Mouse (Mus musculus) frontal cortex, postnatal 25 days (tissue): ENCODE measurements around the gene Acads.
"Not testable (repeated sequence)": the region's sequence is repeated elsewhere in the genome, so short reads cannot be mapped to it uniquely, and the experiment has no call there.

Source experiments
- DNase-seq, 2 experiments: peaks; one replicate each; pipeline ENCODE4 v3.0.0; 2022; ENCODE audit warnings: low spot score in 2 of 2

The Acads gene

DNA sequence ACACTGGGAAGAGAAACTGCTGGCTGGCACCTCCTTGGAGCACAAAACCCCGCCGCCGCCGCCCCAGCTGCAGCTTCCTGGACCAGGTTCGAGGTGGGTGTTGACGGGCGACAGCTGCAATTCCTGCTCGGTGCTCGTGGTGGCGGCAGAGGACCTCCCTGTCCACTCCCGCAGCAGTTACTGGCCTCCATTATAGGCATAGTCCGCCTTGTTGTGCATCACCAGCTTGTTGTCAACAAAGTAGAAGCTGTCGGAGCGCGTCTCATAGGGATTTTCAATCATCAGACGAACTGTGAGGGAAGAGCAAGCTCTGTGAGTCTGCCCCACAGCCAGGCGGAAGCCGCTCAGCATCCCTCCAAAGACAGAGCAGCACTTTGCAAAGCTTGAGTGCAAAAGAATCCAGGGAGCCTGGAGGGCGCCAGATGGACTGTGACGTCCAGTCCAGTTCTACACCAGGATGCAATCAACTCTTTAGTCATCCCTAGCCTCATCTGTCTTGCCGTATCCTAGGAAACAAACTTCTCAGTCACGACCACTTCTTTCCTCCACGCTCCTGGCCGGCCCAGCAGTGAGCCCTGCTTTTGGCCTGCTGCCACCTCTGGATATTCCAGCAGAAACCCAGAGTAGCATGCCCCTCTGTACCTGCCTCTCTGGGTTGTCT lies 6.2 kb upstream of the Acads start:
- peak; percentile 83 to 84 for DNase-seq

DNA sequence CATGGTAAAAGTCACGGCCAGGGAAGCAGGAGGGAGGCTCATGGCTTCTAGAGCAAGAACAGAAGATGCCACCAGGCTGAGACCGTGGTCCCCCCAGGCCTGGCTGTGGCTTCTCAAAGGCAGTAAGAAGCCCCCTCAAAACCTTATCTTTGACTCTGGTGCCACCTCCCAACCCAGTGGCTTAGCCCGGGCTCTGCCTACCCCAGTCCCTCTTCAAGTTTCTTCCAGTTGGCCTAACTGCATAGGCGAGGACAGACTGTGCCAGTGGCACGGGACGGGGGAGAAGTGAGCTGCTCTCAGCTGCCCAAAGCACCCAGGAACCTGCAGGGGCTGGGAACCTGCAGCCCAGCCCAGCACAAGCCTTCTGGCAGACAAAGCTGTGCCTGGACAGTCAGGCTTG lies 5.5 kb upstream of the Acads start:
- no peak for DNase-seq

DNA sequence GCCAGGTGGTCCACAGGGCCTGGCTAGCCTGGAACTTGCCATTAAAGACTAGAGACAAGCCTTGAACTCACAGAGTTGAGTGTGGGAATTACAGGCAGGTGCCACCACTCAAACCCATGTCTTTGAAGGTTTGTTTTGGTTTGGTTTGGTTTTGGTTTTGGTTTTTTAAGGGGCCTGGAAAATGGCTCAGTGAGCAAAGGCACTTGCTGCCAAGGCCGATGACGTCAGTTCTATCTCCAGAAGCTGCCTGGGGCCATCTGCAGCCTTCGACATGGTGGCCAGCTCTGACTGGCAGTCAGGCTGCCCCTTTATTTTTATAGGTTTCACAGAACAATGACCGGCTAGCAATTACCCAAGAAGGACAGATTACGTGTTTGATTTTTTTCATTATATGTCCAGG lies 1.8 kb upstream of the Acads start:
- DNase-seq = no peak

DNA sequence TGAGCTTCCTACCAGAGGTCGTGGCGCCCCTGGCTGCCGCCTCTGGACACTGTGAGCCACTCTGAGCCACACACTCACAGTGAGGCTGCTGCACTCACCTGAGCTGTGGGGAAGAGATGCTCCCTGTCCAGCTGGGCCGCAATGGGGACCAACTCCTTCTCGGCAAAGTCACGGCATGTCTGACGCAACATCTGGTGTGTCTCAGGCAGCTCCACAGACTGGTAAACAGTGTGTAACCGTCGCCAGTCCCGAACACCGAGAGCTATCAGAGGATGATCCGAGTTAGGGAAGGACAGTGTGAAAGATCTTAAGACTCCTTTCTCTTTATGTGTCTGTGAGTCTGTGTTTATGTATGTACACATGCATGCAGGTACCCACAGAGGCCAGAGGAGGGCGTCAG lies 1.7 kb downstream of the Acads start:
- DNase-seq = no peak

DNA sequence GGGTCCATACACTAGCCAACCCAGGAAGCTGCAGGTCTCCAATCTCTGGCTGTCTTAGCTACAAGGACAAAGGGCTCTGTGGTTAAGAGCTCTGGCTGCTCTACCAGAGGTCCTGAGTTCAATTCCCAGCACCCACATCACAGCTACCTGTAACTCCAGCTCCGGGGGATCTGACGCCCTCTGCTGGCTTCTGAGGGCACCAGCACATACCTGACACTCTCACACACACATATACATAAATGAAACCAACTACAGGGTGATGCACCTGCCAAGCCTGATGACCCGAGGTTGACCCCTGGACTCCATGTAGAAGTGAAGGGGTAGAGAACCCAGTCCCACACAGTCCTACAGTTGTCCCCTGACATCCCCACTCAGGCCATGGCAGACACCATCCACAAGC lies 2.7 kb downstream of the Acads start:
- no peak for DNase-seq

DNA sequence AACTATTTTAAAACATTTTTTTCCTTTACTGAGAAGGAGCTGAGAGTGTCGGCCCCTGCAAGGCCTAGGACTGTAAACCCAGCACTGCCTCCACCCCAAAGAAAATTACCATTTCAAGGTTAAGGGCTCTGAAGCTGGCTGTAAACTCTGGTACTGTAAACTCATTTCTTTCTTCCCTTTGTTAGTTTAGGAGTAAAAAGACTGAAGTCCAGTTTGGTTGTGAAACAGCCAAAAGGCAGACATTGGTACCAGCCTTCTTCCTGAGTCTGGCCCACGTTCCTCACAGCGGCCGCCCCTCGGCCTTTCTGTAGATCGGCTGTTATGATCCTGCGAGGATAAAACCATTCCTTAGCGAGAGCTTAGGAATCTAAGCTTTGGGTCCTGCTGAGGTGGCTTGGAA lies 4.6 kb downstream of the Acads start:
- no peak for DNase-seq

DNA sequence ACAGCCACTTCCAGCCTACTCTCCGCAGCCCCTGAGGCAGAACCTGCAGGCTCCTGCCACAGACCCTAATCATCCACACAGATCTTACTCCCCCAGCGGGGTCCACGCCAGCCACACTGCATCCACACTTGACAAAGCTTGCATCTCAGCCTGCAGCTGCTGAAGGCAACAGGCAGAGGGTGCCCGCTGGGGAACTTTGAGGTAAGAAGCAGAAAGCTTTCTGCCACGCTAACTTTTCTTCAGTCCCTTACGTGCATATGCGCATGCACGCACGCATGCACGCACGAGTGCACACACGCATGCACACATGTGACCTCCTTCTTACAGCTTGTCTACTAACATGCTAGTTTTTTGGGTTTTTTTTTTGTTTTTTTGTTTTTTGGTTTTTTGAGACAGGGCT lies 5.9 kb downstream of the Acads start:
- DNase-seq = no peak

DNA sequence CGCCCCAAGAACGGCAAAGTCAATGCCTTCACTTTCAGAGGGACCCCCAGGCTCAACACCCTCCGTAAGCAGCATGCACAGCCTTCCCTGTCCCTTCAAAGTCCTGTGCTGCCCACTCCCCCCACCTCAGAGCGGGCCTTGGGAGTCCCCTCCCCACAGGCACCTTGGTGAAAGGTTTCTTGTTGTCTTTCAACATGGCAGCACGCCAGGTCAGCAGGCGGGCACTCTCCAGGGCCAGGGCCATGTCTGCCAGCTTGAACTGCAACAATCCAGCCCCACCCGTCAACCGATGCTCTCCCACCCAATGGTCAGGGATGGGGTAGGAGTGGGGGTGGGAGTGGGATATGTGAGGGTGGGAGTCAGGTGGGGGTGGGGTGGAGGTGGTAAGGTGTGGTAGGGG lies 8.0 kb downstream of the Acads start:
- DNase-seq = no peak

DNA sequence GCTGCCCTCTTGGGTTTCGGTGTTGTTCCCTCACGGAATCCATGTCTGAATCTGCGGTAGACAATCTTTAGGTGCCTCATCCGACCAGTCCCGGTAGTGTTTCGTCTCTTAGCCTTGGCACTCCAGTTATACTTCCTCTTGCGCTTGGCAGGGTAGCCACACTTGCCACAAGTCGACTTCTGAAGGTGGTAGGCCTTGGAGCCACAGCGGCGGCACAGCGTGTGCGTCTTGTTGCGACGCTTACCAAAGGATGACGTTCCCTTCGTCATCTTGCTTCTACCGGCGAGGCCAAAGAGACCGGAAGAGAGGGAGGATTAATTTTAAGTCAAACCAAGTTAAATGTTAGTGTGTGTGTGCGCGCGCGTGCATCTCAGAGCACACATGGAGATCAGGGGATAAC lies 15.9 kb downstream of the Acads start:
- not testable (repeated sequence) for DNase-seq

DNA sequence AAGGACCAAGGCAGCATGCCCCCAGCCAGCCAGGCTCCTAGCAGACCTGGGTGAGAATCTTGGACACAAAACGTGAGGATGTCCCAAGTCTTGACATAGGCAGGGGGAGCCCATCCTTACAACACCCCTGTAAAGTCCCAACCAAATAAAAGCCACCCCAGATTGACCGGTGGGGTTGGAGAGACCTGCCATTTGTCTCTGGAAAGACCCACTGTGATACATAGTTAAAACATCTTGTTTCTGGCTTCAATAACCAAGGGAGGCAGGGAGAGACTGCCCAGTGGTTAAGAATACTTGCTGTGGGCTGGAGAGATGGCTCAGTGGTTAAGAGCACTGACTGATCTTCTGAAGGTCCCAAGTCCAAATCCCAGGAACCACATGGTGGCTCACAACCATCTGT lies 16.9 kb downstream of the Acads start:
- no peak for DNase-seq

DNA sequence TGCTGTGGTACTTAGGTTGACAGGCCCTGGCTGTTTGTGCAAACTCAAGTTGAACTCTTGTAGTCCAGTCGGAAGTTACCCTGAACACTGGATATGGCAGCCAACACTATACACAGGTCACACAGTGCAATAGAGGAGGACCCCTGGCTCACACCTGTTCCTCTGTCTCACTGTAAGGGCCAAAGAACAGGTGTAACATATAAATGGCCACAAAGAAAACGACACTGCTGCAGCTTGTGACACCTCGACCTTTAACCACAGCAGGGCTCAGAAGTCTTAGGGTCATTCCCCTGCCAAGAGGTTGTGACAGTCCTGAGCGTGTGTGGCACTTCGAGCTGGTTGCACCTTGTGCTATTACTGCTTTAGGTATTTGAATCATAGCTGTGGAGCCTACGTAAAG lies 18.7 kb downstream of the Acads start:
- no peak for DNase-seq

DNA sequence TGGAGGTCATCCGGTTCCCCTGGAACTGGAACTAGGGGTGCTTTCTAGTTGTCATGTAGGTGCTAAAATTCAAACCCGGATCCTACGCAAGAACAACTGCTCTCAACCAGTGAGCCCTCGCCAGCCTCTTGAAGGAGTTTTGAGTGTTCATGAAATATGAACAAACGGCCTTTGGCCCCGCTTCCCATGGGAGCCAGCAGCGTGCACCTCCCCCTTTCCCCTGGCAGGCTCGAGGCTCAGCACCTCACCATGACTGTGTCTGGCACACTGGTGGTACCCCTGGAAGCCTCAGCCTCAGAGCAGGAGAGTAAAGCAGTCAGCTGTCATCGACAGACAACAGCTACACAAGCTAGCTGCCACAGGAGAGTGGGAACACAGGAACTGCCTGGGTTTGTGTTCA lies 19.2 kb downstream of the Acads start:
- DNase-seq = no peak

DNA sequence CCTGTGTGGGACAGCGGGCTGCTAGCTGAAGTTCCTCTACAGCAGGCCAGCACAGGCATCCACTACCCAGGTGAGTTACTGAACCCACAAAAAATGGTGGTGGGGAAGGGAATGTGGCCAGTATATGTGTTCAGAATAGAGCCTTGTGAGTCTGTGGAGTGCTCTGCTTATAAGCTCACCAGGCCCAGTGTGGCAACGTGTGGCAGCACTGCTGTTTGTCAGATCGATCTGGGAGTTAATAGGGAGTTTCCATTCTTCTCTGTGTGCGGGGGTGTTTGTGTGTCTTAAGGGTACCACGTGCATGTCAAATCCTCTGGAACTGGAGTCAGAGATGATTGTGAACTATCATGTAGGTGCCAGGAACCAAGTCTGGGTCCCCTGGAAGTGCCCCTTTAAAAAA lies 19.6 kb downstream of the Acads start:
- DNase-seq = no peak

DNA sequence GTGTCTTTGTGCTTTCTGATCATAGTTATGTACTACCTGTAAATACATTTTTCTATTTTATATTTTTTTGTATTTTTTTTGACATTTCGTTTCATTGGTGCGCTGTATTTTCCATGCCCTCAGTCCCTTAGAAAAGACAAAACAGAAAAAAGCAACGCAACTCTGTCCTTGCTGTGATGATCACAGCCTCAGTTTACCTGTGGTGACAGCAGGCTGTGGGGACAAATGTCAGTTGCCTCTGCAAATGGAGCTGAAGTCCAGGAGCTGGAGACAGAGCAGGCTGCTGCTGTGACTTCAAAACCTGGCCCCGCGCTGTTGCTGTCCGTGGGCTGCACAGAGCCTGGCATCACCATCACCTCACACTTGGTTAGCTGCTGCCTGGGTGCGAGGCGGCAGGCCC lies 21.0 kb downstream of the Acads start, which contains the start of gene Gm10401:
Gene Gm10401, minus strand, starts transcription at position 101 of the 400 bp plus-strand sequence.
- no peak for DNase-seq

DNA sequence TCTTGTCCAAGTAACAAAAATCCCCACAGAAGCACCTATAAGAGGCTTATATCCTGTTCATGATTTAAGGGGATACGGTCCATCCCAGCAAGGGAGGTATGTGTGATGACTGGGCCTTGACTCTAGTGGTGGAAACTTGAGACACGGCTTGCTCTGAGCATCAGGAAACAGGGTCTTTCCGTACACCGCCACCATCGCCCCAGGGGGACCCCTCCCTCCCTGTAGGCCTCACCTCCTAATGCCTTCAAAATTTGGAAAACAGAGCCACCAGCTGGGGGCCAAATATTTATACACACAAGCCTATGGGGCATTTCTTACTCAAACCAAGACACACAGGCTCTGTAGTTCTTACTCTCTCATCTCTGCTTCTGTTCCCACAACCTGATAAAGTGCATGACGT lies 27.4 kb downstream of the Acads start:
- no peak for DNase-seq

DNA sequence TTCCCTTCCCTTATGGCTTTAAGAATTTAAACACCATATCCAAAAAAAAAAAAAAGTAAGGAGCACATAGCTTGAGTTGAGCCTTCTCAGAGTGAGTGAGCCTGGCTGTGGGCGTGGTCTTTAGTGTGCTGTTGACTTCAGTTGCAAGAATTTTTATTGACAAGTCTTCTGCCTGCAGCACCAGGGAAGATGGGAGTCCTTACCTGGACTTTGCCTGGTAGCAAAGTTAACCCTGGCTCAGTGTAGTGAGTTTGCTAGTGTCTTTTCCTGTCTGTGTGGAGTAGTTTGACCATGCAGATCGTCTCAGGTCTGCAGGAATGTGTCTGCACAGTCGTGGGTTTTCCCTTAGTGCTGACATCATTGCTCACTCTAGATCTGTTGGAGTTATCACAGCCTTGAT lies 28.1 kb downstream of the Acads start:
- DNase-seq = no peak

DNA sequence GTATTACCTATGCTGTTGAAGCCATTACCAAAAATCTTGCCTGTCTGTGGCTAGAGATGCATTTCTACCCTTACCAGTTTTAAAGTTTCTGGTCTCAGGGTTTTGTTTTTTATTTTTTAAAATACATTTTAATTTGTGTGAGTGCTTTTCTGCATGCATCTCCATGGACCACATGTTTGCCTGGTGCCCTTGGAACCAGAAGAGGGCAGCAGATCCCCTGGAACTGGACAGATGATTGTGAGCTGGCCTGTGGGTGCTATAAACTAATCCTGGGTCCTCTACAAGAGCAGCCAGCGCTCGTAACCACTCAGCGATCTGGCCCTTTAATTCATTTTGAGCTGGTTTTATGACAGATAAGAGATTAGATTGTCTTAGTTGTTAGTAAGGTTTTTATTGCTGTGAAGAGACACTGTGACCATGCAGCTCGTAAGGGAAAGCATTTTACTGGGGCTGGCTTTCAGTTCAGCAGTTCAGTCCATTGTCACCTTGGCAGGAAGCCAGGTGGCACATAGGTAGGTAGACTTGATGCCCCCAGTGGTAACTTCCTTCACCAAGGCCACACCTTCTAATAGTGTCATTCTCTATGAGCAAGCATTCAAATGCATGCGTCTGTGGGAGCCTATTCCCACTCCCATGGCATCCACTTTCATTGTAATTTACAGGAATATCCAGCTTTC lies 29.4 kb downstream of the Acads start:
- no peak for DNase-seq

DNA sequence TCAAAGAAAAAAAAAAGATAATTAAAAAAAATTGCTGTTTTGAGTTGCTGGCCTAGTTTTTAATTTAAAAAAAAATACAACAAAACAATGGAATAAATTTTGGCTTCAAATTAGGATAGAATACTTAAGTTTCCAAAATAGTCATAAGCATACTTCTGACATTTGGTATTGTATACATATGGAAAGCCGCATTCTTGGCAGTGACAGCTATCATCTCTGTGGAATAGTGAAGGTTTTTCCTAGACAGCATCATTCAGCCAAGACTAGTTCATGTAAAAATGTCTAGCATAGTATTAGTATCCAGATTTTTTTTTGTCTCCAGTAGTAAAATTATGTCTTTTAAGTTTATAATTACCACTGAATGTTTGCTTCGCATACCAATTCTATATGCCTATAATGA lies 33.5 kb downstream of the Acads start:
- no peak for DNase-seq

DNA sequence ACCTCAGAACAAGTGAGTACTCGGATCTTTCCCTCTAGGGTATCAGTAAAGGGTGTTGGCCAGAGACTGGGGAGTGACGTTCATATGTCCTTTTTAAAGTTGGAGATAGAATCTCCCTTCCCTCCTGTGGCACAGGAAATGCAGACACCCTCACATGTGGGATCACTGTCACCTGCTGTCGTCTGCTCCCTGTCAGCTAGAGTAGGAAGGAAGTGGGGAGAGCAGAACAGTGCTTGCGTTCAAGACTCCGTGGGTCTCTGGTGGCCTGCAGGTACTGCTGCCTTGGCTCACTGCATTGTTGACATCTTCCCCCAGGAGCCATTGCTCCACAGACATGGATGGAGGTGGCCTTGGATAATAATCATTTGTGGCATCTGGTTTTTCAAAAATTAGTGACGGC lies 35.7 kb downstream of the Acads start:
- no peak for DNase-seq

DNA sequence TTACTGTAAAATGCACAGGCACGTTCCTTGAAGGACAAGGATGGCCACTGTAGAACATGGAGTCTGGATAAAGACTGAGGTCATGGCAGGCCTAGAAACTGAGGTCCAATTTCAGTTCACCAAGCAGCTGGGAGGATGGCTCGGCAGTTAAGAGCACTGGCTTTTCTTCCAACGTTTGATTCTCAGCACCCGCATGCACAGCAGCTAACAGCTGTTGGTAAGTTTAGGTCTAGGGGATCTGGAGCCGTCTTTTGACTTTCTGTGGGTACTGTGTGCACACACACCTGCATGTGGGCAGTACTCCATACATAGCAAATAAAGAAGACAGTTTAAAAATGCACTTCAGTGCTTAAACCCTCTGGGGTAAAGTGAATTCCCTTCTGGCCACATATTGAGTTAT lies 37.5 kb downstream of the Acads start:
- DNase-seq = no peak

DNA sequence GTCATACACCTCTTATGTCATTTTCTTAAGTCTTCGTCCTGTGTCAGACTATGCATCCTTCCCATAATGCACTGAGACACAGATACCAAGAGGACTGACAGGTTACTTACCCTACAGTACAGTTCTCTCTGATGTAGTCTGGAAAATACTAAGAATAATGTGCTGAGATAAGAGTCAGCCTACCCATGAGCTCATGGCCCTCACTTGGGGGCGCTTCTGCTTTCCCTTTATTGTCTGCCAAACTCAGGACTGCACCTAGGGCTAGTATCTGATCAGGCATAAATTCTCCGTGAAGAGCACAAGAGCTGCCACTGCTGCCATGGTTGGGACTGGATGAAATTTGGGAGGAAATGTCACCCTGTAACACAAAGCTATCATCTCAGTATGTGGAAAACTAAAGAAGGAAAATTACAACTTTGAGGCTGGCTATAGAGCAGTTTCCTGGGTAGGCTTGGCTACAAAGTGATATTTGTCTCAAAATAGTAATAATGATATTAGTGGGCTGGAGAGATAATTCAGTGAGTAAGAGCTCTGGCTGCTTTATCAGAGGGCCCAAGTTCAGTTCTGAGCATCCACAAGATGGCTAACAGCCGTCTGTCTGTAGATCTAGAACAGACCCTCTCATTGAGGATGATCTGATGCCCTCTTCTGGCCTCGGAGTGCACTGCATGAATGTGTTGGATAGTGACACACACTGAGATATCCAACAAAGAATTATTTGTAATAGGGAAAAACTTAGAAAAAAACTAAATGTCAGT lies 42.8 kb downstream of the Acads start:
- peak; percentile 39 to 56 for DNase-seq

DNA sequence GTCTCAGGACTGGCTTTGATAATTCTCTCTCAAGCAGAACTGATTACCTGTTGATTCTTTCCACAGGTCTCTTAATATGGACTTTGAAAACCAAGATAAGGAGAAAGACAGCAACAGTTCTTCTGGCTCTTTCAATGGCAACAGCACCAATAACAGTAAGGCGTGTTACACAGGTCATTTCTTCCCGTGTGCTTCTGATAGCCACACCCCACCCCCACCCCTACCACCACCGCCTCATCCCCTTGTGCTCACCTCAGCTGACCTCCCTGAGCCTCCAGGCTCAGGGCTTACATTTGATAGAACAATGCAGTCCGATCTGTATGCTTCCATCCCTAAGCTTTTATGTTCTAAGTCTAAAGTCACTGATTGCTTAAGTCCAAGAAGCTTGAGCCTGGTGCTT lies 44.4 kb downstream of the Acads start:
- DNase-seq = no peak

DNA sequence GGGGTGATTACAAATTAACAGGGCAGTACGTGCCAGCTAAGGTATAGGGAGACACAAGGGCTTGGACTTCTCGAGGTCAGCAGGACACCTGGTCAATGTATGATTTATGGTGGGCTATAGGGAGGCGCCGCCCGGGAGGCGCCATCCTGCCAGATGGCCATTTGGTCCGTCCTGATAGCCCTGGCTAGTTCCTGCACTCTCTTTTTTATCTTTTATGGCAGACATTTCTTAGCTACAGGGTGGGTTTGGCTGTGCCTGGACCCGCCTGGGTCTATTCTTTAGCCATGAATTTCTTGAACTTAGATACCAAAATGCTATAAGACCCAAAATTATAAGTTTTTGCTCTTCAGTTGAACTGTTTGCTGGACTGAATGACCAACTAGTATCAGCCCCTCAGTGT lies 45.8 kb downstream of the Acads start:
- DNase-seq = not testable (repeated sequence)
